Mouse (Mus musculus) embryonic facial prominence, embryonic 15.5 days (tissue): Measurements from ENCODE around the gene Acmsd. TPM values are rescaled to one million over a fixed set of nuclear protein-coding genes. Genes with fewer than 3 reads are reported as not detected.

Experiments
- ATAC-seq: fragments of 200-750 bp; cut with Nextera tagmentation; 2 replicates; pipeline ENCODE4 v1.8.0; 2017; ENCODE audit warnings: low read depth, moderate TSS enrichment; ENCODE audit not compliant: insufficient number of reproducible peaks, low FRiP score, low TSS enrichment
- H3K27ac ChIP-seq: fragments of 300-500 bp; sonication (generic); replicated peaks from 2 replicates; pipeline ENCODE4 v1.5.1; 2015; ENCODE audit warnings: mild to moderate bottlenecking, inconsistent platforms
- H3K27me3 ChIP-seq: fragments of 300-500 bp; sonication (generic); 2 replicates; pipeline ENCODE4 v1.6.1; 2015; ENCODE audit warnings: inconsistent platforms
- H3K36me3 ChIP-seq: fragments of 300-500 bp; sonication (generic); 2 replicates; pipeline ENCODE4 v1.6.1; 2015; ENCODE audit warnings: mild to moderate bottlenecking, inconsistent platforms
- H3K4me1 ChIP-seq: fragments of 300-500 bp; sonication (generic); 2 replicates; pipeline ENCODE4 v1.6.1; 2015; ENCODE audit warnings: inconsistent platforms
- H3K4me2 ChIP-seq: fragments of 300-500 bp; sonication (generic); replicated peaks from 2 replicates; pipeline ENCODE4 v1.6.1; 2015; ENCODE audit warnings: mild to moderate bottlenecking, inconsistent platforms
- H3K4me3 ChIP-seq: fragments of 300-500 bp; sonication (generic); replicated peaks from 2 replicates; pipeline ENCODE4 v1.5.1; 2015; ENCODE audit warnings: mild to moderate bottlenecking, inconsistent platforms
- H3K9ac ChIP-seq: fragments of 300-500 bp; sonication (generic); 2 replicates; pipeline ENCODE4 v1.6.1; 2015; ENCODE audit warnings: inconsistent platforms
- H3K9me3 ChIP-seq: fragments of 300-500 bp; sonication (generic); replicated peaks from 2 replicates; pipeline ENCODE4 v1.6.1; 2016; ENCODE audit warnings: inconsistent platforms
- WGBS: fragments of 180-500 bp; shearing (Covaris S2); methylation state at CpG from one replicate; pipeline ENCODE4 v1.1.7; 2015; 5-methylcytosine and 5-hydroxymethylcytosine counted together
- polyA plus RNA-seq: library from polyadenylated mRNA; unstranded; fragments of >200 nt; fragmentation: Nextera tagmentation; extraction: Ambion mirVana; gene quantifications from 2 replicates; pipeline ENCODE4 v1.2.1, GENCODE M21; 2015

Gene Acmsd
- polyA plus RNA-seq: 0.12 and 0.13 TPM in 2 replicates

DNA sequence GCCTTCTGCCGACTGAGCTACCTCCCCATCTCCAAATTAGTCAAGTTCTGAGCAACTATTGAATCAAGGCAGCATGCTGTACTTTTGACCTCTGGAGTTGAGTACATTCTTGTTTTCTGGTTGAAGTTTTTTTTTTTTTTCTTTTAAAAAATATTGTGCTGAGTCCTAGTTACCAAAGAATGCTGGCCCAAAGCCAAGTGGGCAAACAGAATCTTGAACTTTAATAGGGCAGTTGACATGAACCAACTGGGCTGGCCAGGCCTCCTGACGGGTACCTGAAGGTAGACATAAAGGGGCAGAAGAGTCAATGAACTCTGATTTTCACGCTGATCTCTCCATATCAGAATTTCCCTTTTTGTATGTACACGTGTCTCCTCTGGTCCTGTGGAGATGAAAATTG, at the start of gene Acmsd:
Gene Acmsd, plus strand, starts transcription at position 318 of the 400 bp plus-strand sequence.
- Histone ChIP-seq H3K4me2 (no peak within 1 kb of the TSS), H3K4me1 (no peaks in the 10 kb centered on the region), H3K27me3 (no peaks in the 10 kb centered on the region), H3K27ac (no peak within 1 kb of the TSS), H3K9me3 (no peaks in the 10 kb centered on the region), H3K36me3 (no peaks in the 10 kb centered on the region), H3K4me3 (no peak within 1 kb of the TSS), H3K9ac (no peak within 1 kb of the TSS)
- WGBS: 88% methylated on average over 4 of the region's 4 CpGs
- no peak for ATAC-seq

GRCm38 (mm10) chr1:127679498-127680133, 49.6 kb upstream of the Acmsd start, which contains the start of gene Tmem163:
TSS of gene Tmem163 (minus strand) at chr1:127679548.
- ATAC-seq: no peak
- peak within 1 kb of the TSS; percentile 99 for H3K4me2 ChIP-seq

DNA sequence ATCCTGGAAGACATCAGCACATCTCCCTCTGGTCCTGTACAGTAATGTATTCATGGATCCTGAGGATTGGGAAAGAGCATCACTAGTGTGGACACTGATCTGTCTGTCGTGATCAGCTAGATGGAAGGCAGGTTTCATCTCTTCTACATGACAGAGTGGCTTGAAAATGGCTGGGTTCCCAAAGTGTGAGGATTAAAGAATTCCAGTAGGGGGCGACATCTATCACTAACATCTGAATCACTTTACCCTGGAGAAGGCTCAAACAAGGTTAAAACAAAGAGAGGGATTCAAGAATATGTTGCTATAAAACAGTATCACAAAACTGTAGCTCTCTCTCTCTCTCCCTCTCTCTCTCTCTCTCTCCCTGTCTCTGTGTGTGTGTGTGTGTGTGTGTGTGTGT, 32.7 kb upstream of the Acmsd start:
- Histone ChIP-seq H3K36me3 (no peaks in the 10 kb centered on the region), H3K4me3 (no peak overlapping the region), H3K9ac (no peak overlapping the region), H3K27ac (no peak overlapping the region), H3K27me3 (no peaks in the 10 kb centered on the region), H3K9me3 (no peaks in the 10 kb centered on the region), H3K4me1 (no peaks in the 10 kb centered on the region), H3K4me2 (no peak overlapping the region)
- 26% methylated on average over 2 of the region's 2 CpGs for WGBS
- ATAC-seq: no peak

More at GRCm38 (mm10) chr1:127679498-127680133, 49.6 kb upstream of the Acmsd start, which contains the start of gene Tmem163:
- H3K9ac ChIP-seq: no peak within 1 kb of the TSS
- peak within 1 kb of the TSS; percentile 54; the same call in 1 of the 2 replicates for H3K4me3 ChIP-seq
- peaks cover 53% of the 10 kb centered on the region for H3K27me3 ChIP-seq
- no peaks in the 10 kb centered on the region for H3K36me3 ChIP-seq
- no peaks in the 10 kb centered on the region for H3K9me3 ChIP-seq
- no peak within 1 kb of the TSS for H3K27ac ChIP-seq
- 15% methylated on average over 18 of the region's 18 CpGs for WGBS
- H3K4me1 ChIP-seq: peaks cover 26% of the 10 kb centered on the region

- Histone ChIP-seq H3K9ac (no peak overlapping the region), H3K4me3 (no peak overlapping the region), H3K36me3 (no peaks in the 10 kb centered on the region), H3K27ac (no peak overlapping the region), H3K27me3 (no peaks in the 10 kb centered on the region), H3K9me3 (no peaks in the 10 kb centered on the region), H3K4me2 (no peak overlapping the region), H3K4me1 (no peaks in the 10 kb centered on the region)
- no peak for ATAC-seq
- WGBS: 89% methylated on average over 1 of the region's 1 CpGs
These were observed 27.0 kb upstream of the Acmsd start for GRCm38 (mm10) chr1:127702187-127702586.

GRCm38 (mm10) chr1:127706269-127706668, 22.9 kb upstream of the Acmsd start:
- Histone ChIP-seq H3K9ac (no peak overlapping the region), H3K4me1 (no peaks in the 10 kb centered on the region), H3K4me2 (no peak overlapping the region), H3K36me3 (no peaks in the 10 kb centered on the region), H3K9me3 (no peaks in the 10 kb centered on the region), H3K27ac (no peak overlapping the region), H3K4me3 (no peak overlapping the region), H3K27me3 (no peaks in the 10 kb centered on the region)
- ATAC-seq: no peak
- WGBS: 65% methylated on average over 5 of the region's 5 CpGs

- Histone ChIP-seq H3K36me3 (no peaks in the 10 kb centered on the region), H3K4me1 (no peaks in the 10 kb centered on the region), H3K9me3 (no peaks in the 10 kb centered on the region), H3K4me2 (no peak overlapping the region), H3K27me3 (no peaks in the 10 kb centered on the region), H3K9ac (no peak overlapping the region), H3K4me3 (no peak overlapping the region), H3K27ac (no peak overlapping the region)
- no peak for ATAC-seq
- WGBS: 79% methylated on average over 8 of the region's 8 CpGs
These were observed 12.8 kb upstream of the Acmsd start for GRCm38 (mm10) chr1:127716441-127716840.

DNA sequence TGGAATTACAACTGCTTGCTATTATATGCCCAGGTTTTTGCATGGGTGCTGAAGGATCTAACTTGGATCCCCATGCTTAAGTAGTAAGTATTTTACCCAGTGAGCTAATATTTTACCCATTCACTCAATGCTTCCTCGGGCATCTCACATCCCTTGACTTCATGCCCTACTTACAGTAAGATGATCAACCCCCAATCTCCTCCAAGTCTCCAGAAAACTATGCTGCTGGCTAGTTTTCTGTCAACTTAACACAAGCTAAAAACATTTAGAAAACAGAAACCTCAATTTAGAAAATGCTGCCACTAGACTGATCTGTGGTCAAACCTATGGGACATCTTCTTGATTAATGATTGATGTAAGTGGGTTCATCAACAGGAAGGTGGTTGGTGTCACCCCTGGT, 10.9 kb upstream of the Acmsd start:
- Histone ChIP-seq H3K9ac (no peak overlapping the region), H3K27ac (no peak overlapping the region), H3K4me2 (no peak overlapping the region), H3K4me1 (no peaks in the 10 kb centered on the region), H3K27me3 (no peaks in the 10 kb centered on the region), H3K4me3 (no peak overlapping the region), H3K36me3 (no peaks in the 10 kb centered on the region), H3K9me3 (no peaks in the 10 kb centered on the region)
- WGBS: 88% methylated on average over 1 of the region's 1 CpGs
- ATAC-seq: no peak

GRCm38 (mm10) chr1:127723596-127723995, 5.6 kb upstream of the Acmsd start:
- no peaks in the 10 kb centered on the region for H3K9me3 ChIP-seq
- H3K9ac ChIP-seq: no peak overlapping the region
- no peaks in the 10 kb centered on the region for H3K27me3 ChIP-seq
- ATAC-seq: no peak
- H3K27ac ChIP-seq: no peak overlapping the region
- no peak overlapping the region for H3K4me3 ChIP-seq
- no peaks in the 10 kb centered on the region for H3K4me1 ChIP-seq
- H3K36me3 ChIP-seq: no peaks in the 10 kb centered on the region
- no peak overlapping the region for H3K4me2 ChIP-seq
- WGBS: 42% methylated on average over 2 of the region's 2 CpGs

- ATAC-seq: no peak
- H3K27ac ChIP-seq: no peak overlapping the region
- no peaks in the 10 kb centered on the region for H3K36me3 ChIP-seq
- H3K4me1 ChIP-seq: no peaks in the 10 kb centered on the region
- no peaks in the 10 kb centered on the region for H3K9me3 ChIP-seq
- H3K27me3 ChIP-seq: no peaks in the 10 kb centered on the region
- no peak overlapping the region for H3K4me3 ChIP-seq
- no peak overlapping the region for H3K9ac ChIP-seq
- 51% methylated on average over 3 of the region's 3 CpGs for WGBS
- no peak overlapping the region for H3K4me2 ChIP-seq
These were observed 1.9 kb downstream of the Acmsd start for GRCm38 (mm10) chr1:127731086-127731485.

GRCm38 (mm10) chr1:127732435-127732834, 3.2 kb downstream of the Acmsd start:
- 89% methylated on average over 3 of the region's 3 CpGs for WGBS
- no peaks in the 10 kb centered on the region for H3K9me3 ChIP-seq
- H3K27ac ChIP-seq: no peak overlapping the region
- no peaks in the 10 kb centered on the region for H3K27me3 ChIP-seq
- no peak overlapping the region for H3K4me2 ChIP-seq
- ATAC-seq: no peak
- H3K4me3 ChIP-seq: no peak overlapping the region
- H3K36me3 ChIP-seq: no peaks in the 10 kb centered on the region
- no peaks in the 10 kb centered on the region for H3K4me1 ChIP-seq
- H3K9ac ChIP-seq: no peak overlapping the region

DNA sequence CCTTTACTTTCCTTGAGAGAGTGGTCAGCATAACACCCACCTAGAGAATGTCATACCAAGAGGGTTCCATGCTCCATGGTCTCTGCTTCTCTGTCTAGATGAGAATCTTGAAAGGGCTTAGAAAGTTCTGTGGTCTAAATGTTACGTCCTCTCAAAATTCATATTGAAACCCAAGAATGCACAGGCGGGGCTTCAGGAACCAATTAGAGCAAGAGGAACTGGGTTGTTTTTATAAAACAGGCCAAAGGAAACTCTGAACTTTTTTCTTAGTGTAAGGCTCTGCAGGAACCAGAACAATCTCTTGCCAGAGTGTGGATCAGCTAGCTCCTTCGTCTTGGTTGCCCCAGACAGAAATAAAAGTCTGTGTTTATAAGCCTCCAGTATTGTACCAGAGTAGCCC, 3.6 kb downstream of the Acmsd start:
- Histone ChIP-seq H3K4me2 (no peak overlapping the region), H3K36me3 (no peaks in the 10 kb centered on the region), H3K27me3 (no peaks in the 10 kb centered on the region), H3K27ac (no peak overlapping the region), H3K4me3 (no peak overlapping the region), H3K9ac (no peak overlapping the region), H3K4me1 (no peaks in the 10 kb centered on the region), H3K9me3 (no peaks in the 10 kb centered on the region)
- no peak for ATAC-seq
- 34% methylated on average over 3 of the region's 3 CpGs for WGBS

DNA sequence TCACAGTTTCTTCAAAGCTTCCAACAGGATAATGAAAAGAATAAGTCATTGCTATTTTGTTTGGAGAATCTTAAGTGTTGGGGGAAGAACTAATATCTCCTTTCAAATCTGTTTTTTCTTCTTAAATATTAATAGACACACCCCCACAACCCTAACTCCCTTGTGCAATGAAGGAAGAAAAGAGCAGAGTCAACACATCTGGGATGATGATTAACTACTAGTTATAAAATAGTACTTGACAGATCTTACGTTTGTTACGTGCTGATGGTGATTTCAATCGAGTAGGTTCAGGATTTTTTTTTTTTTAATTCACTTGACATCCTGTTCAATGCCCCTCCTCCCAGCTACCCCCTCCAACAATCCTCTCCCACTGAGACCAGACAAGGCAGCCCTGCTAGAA, 6.1 kb downstream of the Acmsd start:
- Histone ChIP-seq H3K36me3 (no peaks in the 10 kb centered on the region), H3K4me2 (no peak overlapping the region), H3K27ac (no peak overlapping the region), H3K9ac (no peak overlapping the region), H3K4me1 (no peaks in the 10 kb centered on the region), H3K9me3 (no peaks in the 10 kb centered on the region), H3K4me3 (no peak overlapping the region), H3K27me3 (no peaks in the 10 kb centered on the region)
- no peak for ATAC-seq
- WGBS: 77% methylated on average over 3 of the region's 3 CpGs
